Mouse (Mus musculus) liver, embryonic 14.5 days (tissue): ENCODE data around the gene Rangap1. TPM values are rescaled to one million over a fixed set of nuclear protein-coding genes. Genes with fewer than 3 reads are reported as not detected.
A peak's percentile ranks its signal among the peaks of the same experiment; 100 is the strongest.

Source experiments
- ATAC-seq: fragments of 200-750 bp; cut with Nextera tagmentation; 2 replicates; pipeline ENCODE4 v1.8.0; 2017; ENCODE audit warnings: moderate number of reproducible peaks, mild to moderate bottlenecking, moderate library complexity; ENCODE audit not compliant: insufficient read depth
- DNase-seq, 3 experiments: peaks; one replicate each; pipeline ENCODE4 v3.0.0-alpha.2; 2012 to 2013; ENCODE audit warnings: low read depth in 3 of 3, low spot score in 3 of 3
- H3K27ac ChIP-seq: fragments of 300-500 bp; sonication (generic); 2 replicates; pipeline ENCODE4 v1.5.1; 2014; ENCODE audit warnings: moderate library complexity, mild to moderate bottlenecking, control low read depth, inconsistent platforms
- H3K27me3 ChIP-seq: fragments of 300-500 bp; sonication (generic); 2 replicates; pipeline ENCODE4 v1.6.1; 2014; ENCODE audit warnings: mild to moderate bottlenecking, low read length, moderate library complexity; ENCODE audit not compliant: control insufficient read depth, insufficient read depth
- H3K36me3 ChIP-seq: fragments of 300-500 bp; sonication (generic); replicated peaks from 2 replicates; pipeline ENCODE4 v1.6.1; 2014; ENCODE audit warnings: low read depth; ENCODE audit not compliant: control insufficient read depth, insufficient read depth
- H3K4me1 ChIP-seq, 2 experiments: fragments of 200-500 bp in 1 of 2; fragments of 300-500 bp in 1 of 2; sonication (generic) in 1 of 2; replicated peaks; 2 replicates each; pipeline ENCODE4 v1.6.1; 2012 to 2014; ENCODE audit warnings: antibody characterized with exemption in 1 of 2, inconsistent platforms in 1 of 2, low read length in 1 of 2; ENCODE audit not compliant: control insufficient read depth in 2 of 2, insufficient read depth in 2 of 2
- H3K4me2 ChIP-seq: fragments of 300-500 bp; sonication (generic); 2 replicates; pipeline ENCODE4 v1.6.1; 2014; ENCODE audit warnings: low read depth, mild to moderate bottlenecking, control low read depth, moderate library complexity
- H3K4me3 ChIP-seq, 2 experiments: fragments of 200-500 bp in 1 of 2; fragments of 300-500 bp in 1 of 2; sonication (generic) in 1 of 2; 2 replicates each; pipeline ENCODE4 v1.5.1; 2012 to 2014; ENCODE audit warnings: low read depth in 2 of 2, low read length in 2 of 2, mild to moderate bottlenecking in 2 of 2, control low read depth in 1 of 2, inconsistent platforms in 1 of 2, moderate library complexity in 1 of 2; ENCODE audit not compliant: insufficient read depth in 1 of 2
- H3K9ac ChIP-seq: fragments of 300-500 bp; sonication (generic); replicated peaks from 2 replicates; pipeline ENCODE4 v1.6.1; 2014; ENCODE audit warnings: mild to moderate bottlenecking, control low read depth, moderate library complexity
- H3K9me3 ChIP-seq: fragments of 300-500 bp; sonication (generic); 2 replicates; pipeline ENCODE4 v1.6.1; 2016; ENCODE audit warnings: low read length, mixed read lengths; ENCODE audit not compliant: control insufficient read depth
- CTCF ChIP-seq: IDR thresholded peaks from 2 replicates; pipeline ENCODE4 v1.5.1; 2016; ENCODE audit warnings: antibody characterized with exemption, low read depth, control low read depth
- EP300 ChIP-seq: IDR thresholded peaks from 2 replicates; pipeline ENCODE4 v1.6.1; 2016; ENCODE audit warnings: antibody characterized with exemption, low read depth
- WGBS: fragments of 180-500 bp; shearing (Covaris S2); extraction: QIAGEN DNeasy Blood & Tissue Kit; methylation state at CpG from one replicate; pipeline ENCODE4 v1.1.7; 2014; ENCODE audit not compliant: insufficient replicate concordance; 5-methylcytosine and 5-hydroxymethylcytosine counted together
- polyA plus RNA-seq, 2 experiments: library from polyadenylated mRNA; depleted of rRNA in 1 of 2; stranded (reverse) in 1 of 2; unstranded in 1 of 2; fragments of >200 nt; fragmentation: Nextera tagmentation in 1 of 2; extraction: Ambion mirVana in 1 of 2; gene quantifications; 2 replicates each; pipeline versions ENCODE4 v1.2.1 to v1.2.3; 2012 to 2014

The Rangap1 gene
- polyA plus RNA-seq, 2 experiments = 50.6 to 57.1 TPM

GRCm38 (mm10) chr15:81769037-81769436 lies 23.7 kb upstream of the Rangap1 start:
- H3K27ac ChIP-seq = no peak overlapping the region
- H3K4me1 ChIP-seq = peaks cover 10 to 17% of the 10 kb centered on the region in 2 experiments
- DNase-seq (no peak), ATAC-seq (peak; percentile 47)
- H3K9ac ChIP-seq = no peak overlapping the region
- 56% methylated on average over 13 of the region's 13 CpGs for WGBS
- no peaks in the 10 kb centered on the region; the same call in 1 of the 2 replicates for H3K36me3 ChIP-seq
- no peak overlapping the region for H3K4me2 ChIP-seq
- no peak for TF ChIP-seq CTCF
- no peak for TF ChIP-seq EP300
- no peaks in the 10 kb centered on the region for H3K9me3 ChIP-seq
- no peak overlapping the region for H3K4me3 ChIP-seq
- no peaks in the 10 kb centered on the region for H3K27me3 ChIP-seq

- no peaks in the 10 kb centered on the region for H3K9me3 ChIP-seq
- no peak overlapping the region for H3K27ac ChIP-seq
- no peak overlapping the region for H3K4me3 ChIP-seq
- TF ChIP-seq CTCF = no peak
- TF ChIP-seq EP300 = no peak
- H3K4me2 ChIP-seq = no peak overlapping the region
- H3K4me1 ChIP-seq = peaks cover 11 to 18% of the 10 kb centered on the region in 2 experiments
- ATAC-seq = no peak
- whole genome bisulfite sequencing = 70% methylated on average over 5 of the region's 5 CpGs
- no peak for DNase-seq
- no peak overlapping the region for H3K9ac ChIP-seq
- no peaks in the 10 kb centered on the region; the same call in 1 of the 2 replicates for H3K36me3 ChIP-seq
- H3K27me3 ChIP-seq = no peaks in the 10 kb centered on the region
Measured at GRCm38 (mm10) chr15:81766439-81766838, 21.1 kb upstream of the Rangap1 start.

GRCm38 (mm10) chr15:81765651-81766050 lies 20.3 kb upstream of the Rangap1 start:
- H3K27ac ChIP-seq = no peak overlapping the region
- TF ChIP-seq CTCF = no peak
- no peak for TF ChIP-seq EP300
- DNase-seq = no peak
- H3K4me1 ChIP-seq = peaks cover 11 to 18% of the 10 kb centered on the region in 2 experiments
- ATAC-seq = no peak
- no peak overlapping the region for H3K4me2 ChIP-seq
- H3K9me3 ChIP-seq = no peaks in the 10 kb centered on the region
- WGBS = 44% methylated on average over 9 of the region's 9 CpGs
- H3K27me3 ChIP-seq = no peaks in the 10 kb centered on the region
- H3K36me3 ChIP-seq = no peaks in the 10 kb centered on the region; the same call in 1 of the 2 replicates
- no peak overlapping the region for H3K4me3 ChIP-seq
- H3K9ac ChIP-seq = no peak overlapping the region

GRCm38 (mm10) chr15:81764573-81764972 lies 19.2 kb upstream of the Rangap1 start:
- Histone ChIP-seq H3K36me3 (no peaks in the 10 kb centered on the region), H3K27ac (peak overlapping the region; percentile 13; the same call in 1 of the 2 replicates), H3K9me3 (no peaks in the 10 kb centered on the region), H3K4me2 (peak overlapping the region; percentile 36), H3K4me3 (no peak overlapping the region), H3K9ac (peak overlapping the region; percentile 40; the same call in 1 of the 2 replicates), H3K27me3 (no peaks in the 10 kb centered on the region), H3K4me1 (peaks cover 20 to 27% of the 10 kb centered on the region in 2 experiments)
- TF ChIP-seq CTCF = no peak
- peak; percentile 42 for TF ChIP-seq EP300
- ATAC-seq = peak; percentile 66
- peak in 1 of 3 experiments; percentile 28 for DNase-seq
- 30% methylated on average over 6 of the region's 6 CpGs for WGBS

GRCm38 (mm10) chr15:81761959-81762358 lies 16.6 kb upstream of the Rangap1 start:
- Histone ChIP-seq H3K36me3 (no peaks in the 10 kb centered on the region), H3K4me2 (no peak overlapping the region), H3K4me1 (peaks cover 25 to 30% of the 10 kb centered on the region in 2 experiments), H3K27me3 (no peaks in the 10 kb centered on the region), H3K4me3 (no peak overlapping the region), H3K27ac (no peak overlapping the region), H3K9ac (no peak overlapping the region), H3K9me3 (no peaks in the 10 kb centered on the region)
- 72% methylated on average over 3 of the region's 3 CpGs for WGBS
- DNase-seq (no peak), ATAC-seq (no peak)
- TF ChIP-seq EP300 (no peak), CTCF (peak; percentile 53)
